Mouse (Mus musculus) gastrocnemius, postnatal 25 days (tissue): ENCODE measurements around the gene Cux1. TPM values are rescaled to one million over a fixed set of nuclear protein-coding genes. Genes with fewer than 3 reads are reported as not detected.
A peak's percentile ranks its signal among the peaks of the same experiment; 100 is the strongest.

Experiments
- DNase-seq: peaks from one replicate; pipeline ENCODE4 v3.0.0; 2022
- total RNA-seq, 2 experiments: library from RNA; stranded (reverse); gene quantifications; 1 replicate in 1 of 2; 2 replicates in 1 of 2; pipeline ENCODE4 v1.2.3; 2021

The Cux1 gene
- total RNA-seq, 2 experiments from 2014 or later: 66.6 to 67.1 TPM

DNA sequence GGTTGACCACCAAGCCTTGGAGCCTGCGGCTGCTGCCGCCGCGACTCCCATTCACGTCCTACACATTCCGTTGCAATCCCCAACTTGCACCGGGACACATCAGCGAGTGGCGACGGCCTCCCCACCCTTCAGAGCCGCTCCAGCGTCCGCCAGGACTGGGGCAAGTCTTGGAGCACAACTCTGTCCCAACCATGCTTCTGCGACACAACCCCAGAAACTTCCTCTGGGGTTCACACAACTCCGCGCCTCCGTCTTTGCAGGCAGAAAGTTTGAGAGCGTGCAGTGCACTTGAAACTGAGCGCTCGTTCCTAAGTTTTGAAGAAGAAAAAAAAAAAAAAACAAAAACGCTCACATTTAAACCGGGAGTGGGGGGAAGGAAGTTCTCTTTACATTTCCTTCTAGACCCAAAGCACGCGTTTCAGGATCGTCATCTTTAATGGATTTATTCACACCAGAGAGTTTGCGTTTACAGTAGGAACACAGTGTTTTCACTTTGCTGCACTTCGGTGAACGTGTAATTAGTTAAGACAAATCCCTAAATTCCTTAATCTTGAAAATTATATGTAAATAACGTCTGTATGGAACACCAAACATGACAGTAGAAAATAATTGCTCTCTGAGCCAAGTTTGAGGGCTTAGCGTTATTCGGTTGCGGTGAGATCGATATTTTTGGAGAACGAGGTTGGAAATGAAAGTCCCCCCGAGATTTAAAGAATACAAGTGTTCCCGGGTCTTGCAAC, 906 bp upstream of the Cux1 start:
- peak; percentile 28 for DNase-seq

DNA sequence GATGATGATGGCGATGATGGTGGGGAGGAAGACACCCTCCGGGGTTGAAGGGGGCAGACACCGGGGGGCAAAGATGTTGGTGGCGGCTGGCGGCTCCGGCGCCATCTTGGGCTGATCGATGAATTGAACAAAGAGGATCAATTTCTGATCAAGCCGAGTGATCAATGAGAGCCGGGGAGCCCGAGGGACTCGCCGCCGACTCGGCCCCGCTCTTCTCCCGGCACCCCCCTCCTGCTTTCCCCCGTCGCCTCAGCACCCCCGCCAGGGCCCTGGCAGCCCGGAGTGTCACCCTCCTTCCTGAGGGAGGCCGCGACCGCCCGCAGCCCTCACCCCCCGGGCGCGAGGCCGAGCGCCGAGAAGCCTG, 496 bp downstream of the Cux1 start:
- DNase-seq: no peak

DNA sequence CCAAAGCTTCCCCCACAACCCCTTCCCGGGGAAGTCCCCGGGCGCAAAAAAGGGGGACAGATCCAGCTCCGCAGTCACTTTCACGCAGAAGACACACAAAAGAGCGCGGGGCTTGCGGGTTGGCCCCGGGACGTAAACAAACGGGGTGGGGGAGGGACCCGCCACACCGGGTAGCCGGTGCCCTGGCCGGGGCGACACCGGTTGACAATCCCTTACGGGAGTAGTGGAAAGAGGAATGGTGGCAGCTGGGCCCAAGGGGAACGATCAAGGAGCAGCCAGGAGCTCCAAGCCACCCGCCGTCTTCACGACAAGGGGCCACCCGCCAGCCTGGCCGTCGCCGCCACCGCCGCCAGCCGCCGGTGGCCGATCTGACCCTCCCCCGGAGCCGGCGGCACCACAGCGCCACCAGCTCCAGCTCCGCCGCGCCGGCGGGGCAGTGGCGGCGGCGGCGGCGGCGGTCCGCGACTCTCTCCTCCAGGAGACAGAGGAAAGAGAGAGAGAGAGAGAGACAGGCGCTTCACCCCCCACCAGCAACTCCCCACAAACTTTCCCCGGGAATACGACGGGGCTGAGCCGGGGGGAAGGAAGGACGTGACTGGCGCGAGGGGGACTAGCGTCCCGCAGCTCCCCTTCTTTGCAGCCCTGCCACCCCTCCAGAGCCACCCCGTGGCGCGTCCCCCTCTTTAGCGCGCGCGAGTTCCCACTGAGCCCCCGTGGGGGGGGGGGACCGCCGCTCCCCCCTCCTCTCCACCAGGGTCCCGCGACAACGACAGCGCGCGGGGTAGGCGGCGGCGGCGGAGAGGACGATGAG, 1.1 kb downstream of the Cux1 start:
- peak; percentile 66 for DNase-seq

DNA sequence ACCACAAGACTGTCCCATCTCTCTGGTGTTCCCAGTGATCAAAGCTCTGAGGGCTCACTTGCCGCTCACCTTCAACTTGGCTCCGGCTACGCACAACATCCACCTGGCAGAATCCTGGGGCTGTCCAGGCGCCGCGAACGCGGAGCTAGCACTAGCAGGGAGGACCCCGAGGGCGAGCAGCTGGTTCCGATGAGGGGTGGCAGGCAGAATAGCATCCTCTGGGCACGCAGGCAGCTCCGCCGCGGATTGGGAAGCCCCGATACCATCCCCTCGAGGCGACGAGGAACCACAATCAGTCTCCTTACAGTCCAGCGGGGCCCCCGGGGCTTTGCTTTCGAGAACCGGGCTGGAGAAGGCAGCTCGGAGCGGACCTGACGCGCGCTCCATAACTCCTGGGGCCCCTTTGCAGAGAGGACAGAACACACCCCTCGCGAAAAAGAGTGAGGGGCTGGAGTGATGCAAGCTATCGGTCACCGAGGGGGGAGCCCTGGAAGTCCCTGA, 1.9 kb downstream of the Cux1 start:
- peak; percentile 19 for DNase-seq

DNA sequence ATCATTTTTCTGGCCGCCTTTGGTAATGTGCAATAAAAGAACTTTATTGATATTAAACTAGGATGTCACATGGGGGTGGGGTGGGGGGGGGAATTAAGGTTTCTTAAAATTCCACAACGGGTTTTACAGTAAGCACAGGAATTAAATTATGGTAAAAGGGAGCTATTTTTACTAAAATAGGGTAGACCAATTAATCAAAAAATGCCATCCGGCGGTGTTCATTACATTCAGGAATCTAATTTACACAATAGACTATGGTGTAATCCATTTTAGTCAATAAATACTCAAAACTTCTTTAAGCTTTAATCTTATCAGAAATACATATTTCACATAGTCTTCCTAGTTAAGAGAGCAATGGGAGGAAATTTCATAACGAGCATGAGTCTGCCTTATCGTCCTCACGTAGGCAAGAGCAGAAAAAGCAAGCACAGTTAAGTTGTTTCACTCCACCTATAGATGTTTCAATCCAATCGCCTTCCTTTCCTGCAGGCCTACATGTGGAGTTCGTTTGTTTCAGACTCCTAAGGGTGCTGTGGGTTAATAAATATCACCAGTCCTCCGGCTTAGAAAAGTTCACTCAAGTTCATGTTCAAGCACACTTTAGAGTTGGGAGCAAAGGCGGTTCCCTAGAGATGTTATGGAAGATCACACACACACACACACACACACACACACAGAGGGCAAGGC, 2.5 kb downstream of the Cux1 start:
- DNase-seq: no peak

DNA sequence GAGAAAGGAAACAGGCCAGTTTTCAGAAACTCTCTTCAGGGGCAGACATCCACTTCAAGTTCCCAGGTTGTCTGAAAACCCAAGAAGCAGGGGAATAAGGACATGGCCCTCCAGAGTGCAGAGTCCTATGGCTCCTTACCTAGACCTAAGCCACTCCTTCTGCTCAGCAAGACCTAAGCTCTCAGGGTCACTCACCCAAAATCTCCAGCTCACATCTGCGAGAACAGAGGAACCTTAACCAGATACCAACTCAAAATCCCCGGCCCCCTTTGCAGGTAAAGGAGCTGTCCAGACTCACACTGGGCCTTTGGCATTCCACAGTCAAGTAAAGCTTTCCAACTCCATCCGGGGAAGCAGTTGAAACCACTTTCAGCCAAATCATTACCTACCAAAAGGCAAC, 3.3 kb downstream of the Cux1 start:
- no peak for DNase-seq

DNA sequence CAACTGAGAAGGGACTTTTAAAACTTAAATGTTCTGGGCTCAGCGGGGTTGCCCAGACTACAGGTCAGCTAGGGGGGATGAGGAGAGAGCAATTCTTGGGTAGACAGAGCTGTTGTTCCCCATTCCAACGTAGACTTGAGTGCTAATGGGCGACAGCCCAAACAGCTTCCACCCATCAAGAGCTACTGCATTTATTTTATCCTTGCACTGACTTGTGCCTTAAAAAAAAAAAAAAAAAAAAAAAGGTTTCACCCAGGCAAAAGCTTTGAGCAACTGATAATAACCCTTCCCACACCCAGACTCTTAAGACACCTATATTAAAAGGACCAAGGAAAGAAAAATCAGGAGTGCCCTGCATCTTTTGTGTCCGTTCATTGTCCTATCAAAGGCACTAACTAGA, 4.2 kb downstream of the Cux1 start:
- no peak for DNase-seq

DNA sequence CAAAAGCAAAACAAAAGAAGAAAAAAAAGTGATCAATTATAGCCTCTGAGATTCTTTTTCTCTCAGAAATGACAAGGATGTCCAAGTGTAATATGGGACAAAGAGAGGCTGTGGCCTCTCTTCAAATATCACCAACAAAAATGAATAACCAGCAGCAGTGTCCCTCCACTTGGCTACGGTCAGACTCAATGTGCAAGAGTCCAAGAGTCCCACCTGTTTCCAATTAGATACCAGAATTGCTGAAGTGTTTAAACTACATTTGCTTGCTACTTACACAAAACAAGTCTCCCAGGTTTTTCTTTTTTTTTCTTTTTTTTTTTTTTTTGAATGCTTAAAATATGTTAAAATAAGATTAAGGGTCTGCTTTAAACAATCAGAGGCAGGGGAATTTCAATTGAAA, 5.1 kb downstream of the Cux1 start:
- no peak for DNase-seq

DNA sequence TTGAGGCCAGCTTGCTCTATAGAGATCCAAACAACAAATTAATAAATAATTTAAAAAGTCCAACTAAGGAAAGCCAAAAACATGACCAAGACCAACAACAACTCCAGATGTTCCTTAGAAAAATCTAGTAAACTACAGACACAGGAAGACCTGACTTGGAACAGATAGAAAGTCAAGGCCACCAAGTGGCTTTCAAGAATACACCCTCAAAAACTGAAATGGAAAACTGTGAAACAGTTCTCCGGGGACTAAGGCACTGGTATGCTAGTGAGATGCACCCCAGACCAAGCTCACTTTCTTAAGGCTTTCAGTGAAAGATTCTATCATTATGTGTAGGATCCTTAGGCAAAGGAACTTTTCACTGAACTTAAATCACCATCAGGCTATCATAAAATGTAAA, 5.6 kb downstream of the Cux1 start:
- DNase-seq: no peak

DNA sequence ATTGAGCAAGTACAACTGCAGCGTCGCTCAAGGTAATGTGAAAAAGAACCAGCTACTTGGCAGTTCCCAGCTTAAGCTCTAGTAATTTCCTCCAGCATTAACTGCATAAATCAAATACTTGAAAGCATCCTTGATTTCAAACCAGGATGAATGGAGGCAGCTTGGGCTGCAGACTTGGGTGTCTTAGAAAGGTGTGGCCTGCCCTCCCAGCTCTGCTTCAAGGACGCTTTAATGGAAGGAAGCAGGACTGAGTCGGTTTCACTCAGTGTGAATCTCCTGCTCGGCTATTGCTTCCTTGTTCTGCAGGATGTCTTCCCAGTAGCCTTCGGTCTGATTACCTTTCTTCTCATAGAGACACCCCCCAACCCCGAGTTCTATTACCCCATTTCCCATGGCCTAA, 6.6 kb downstream of the Cux1 start:
- no peak for DNase-seq

DNA sequence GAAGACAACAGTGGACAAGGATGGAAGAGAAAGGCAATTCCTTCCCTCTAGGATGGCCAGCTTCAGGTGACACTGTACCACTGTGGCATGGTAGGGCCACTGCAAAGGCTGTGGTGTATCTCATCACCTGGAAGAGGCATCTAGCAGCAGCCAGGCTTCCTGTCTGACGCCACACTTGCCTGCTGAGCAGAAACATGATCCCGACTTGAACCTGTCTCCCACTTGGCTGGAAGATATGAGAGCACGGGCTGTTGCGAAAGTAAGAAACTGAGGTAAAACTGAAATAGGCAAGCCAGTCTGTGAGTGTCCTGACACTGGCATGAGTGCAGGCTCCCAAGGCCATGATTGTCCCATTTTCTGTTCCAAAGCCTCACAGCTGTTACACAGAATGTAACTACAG, 9.8 kb downstream of the Cux1 start:
- DNase-seq: no peak

DNA sequence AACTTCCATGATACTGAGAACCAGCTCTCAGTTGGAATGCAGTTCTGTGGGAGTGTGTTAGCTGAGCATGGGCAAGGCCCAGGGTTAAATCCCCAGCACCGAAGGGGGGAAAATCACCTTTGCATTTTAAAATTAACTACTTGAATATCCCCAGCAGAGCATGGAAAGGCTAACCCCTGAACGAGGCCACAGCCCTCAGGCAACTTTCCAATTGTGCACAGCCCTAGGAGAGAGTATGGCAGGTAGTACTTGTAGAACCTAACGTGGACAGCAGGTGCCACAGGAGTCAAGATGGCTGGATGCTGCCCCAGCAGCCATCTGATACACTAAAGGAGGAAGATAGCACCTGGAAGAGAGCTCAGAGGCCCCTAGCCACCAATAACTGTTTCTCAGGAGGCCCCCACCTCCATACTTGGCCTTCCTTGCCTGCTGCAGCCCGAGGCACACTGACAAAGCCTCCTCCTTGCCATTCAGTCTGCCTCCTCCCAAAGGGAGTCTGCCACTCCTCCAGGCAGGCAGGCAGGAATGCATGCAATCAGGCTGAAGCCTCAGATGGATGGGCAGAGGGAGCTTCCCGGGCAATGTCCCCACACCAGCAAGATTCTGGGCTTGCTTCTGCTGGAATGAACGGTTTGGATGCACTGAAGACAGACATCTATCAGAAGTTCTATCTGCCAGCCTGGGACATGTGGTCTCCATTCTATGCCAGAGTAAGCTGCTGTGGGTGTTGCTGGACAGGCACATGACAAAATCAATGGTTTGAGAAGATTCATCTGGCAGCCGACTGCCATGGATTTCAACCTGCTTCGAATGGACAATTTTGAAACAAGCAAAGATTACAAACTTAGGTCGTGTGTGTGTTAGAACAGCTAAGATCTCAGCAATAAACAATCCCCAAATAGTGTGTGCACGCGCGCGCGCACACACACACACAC, 10.7 kb downstream of the Cux1 start:
- no peak for DNase-seq

DNA sequence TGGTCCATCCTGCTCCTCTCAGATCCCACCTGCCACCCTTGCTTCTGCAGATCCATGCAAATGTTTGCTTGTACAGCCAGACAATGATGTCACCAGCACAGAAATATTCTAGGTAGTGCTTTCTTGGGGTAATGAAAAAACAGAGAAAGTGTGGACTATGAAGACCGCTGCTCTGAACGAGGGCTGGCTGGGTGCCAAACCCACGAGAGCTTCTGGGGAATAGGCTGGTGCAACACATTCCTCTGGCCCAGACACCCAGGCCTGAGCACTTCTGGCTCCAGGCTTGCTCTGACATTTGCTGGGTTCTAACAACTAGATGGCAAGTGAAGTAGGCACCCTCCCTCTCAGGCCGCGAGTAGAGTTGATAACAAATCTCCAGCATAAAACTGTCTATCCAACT, 11.6 kb downstream of the Cux1 start:
- DNase-seq: peak; percentile 38

DNA sequence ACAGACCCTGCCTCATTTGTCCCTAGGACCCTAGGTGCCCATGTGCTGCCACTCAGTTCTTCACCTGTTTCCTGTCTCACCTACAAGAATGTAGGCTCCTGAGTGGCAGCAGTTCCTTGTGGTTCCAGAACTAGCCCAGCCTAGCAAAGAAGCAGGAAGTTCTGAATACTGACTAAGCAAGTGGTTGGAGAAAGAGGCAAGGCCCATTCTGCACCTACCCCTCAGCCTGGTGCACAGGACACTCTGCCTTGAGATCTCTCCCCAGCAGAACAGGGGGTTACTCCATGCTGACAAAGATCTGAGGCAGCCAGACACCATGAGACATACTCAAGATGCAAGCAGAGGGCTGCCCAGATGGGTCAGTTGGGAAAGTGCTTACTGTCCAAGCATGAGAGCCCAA, 14.5 kb downstream of the Cux1 start:
- DNase-seq: no peak

DNA sequence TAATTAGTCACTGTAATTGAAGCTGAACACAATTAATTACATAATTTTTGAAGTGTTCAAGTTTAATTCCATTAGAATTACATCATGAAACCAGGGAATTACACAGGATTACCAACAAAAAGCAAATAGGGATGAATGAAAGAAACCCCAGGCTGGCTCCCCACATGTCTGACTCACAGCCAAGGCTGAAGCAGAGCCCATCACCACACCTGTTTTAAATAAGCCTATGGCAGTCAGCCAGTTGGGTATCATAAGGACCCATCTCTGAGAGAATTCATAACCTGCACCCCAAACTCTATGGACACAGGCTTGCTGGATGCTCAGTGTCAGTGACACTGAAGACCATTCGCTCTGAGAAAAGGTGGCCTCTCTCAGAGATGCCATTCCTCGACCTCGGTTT, 15.2 kb downstream of the Cux1 start:
- no peak for DNase-seq

DNA sequence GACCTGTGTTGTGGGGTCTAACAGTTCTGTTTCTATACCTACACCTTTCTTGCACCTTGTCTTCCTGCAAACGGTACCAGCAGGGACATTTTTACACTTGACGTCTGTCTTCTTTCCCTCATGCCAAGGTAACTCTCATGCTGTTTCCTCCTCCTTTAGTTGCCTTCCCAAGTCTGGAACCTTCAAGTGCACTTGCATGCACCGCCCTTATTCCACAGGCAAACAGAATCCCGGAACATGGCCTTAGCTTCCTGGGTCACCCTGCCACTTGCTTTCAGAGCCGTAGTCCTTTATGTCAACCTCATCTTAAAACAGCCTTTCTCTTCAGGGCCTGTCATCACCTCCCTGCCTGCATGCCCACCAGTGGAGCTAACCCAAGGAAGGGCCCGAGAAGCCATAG, 15.7 kb downstream of the Cux1 start:
- no peak for DNase-seq

DNA sequence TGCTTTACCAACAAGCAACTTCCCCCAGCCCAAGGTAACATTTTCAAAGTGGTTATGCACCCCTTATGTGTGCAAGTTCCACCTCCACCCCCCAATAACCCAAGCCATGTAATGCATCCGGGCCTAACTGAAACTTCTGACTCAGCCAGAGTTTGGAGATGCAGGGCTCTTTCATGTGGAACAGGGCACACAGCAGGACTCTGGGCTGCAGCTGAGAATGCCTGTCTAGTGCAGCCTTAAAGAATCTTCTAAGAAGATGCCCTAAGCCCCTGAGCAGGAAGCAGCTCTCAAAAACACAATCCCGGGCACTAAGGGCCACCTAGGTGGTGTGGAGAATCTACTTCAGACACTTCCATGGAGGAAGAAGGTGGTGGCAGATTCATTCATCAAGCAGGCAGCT, 16.6 kb downstream of the Cux1 start:
- no peak for DNase-seq

DNA sequence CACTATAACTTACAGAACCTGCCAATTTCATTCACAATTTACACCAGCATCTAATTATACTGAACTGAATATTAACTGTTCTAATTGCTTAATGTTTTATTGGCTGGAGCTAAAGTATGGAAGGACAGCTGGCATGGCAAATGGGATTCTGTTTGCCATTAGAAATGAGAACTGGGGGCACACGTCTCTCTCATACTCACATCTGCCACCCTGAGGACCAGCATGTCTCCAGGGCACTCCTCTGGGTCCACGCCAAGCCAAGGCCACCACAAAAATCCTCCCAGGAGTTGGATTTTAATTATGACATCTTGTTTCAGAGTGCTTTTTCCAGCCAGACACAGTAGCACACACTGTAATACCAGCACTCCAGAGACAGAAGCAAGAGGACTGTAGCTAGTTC, 18.5 kb downstream of the Cux1 start:
- DNase-seq: no peak

DNA sequence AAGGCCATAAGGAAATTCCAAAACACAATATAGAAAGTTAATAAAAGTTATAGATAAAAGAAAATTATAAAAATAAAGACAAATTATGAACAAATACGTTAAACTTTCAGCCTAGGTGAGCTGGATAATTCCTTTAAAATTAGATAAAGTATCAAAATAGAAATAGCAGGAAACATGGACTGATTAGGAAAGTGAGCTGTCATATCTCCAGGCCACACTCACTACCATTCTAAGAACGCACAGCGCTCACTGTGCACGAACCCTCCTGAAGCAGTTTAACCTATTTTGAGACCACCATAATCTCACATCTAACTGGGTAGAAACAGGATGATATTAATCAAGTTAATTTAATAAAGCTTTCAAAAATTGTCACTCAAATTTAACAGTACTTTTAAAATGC, 22.2 kb downstream of the Cux1 start:
- no peak for DNase-seq

DNA sequence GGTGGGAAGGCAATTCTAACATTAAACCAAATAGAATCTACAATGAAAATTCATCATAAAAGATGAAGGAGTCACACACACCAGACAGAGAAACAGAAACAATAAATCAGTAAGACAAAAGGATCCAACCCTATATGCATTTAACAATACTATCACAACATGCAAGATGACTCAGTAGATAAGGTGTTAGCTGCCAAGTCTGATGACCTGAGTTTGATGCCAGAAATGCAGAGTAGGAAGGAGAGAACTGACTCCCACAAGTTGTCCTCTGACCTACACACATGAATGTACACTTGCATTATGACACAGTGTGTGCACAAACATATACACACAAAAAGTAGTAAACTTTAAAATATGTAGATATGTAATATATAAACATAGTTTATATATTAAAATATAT, 24.1 kb downstream of the Cux1 start:
- DNase-seq: no peak

DNA sequence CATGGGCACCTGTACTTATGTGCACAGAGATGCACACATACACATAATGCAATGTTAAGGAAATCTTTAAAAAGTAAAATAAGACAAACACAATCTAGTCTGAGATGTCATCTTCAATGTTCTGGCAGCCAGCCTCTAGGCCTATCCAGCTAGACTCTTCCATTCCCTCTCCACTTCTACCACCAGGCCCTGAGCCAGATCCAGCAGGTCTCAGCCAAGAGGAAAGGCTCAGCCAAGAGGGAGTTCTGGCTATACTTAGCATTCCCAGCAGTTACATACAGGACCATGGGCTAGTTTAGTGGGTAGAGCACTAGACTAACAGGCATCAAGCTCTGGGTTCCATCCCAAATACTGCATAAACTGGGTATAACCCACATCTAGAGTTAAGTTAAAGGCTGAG, 26.3 kb downstream of the Cux1 start:
- DNase-seq: peak; percentile 83
